Mouse (Mus musculus) central nervous system, embryonic 18 days (tissue): ENCODE data around the gene Gm11084. TPM values are rescaled to one million over a fixed set of nuclear protein-coding genes. Genes with fewer than 3 reads are reported as not detected.

ENCODE experiments used
- polyA plus RNA-seq: library from polyadenylated mRNA; depleted of rRNA; stranded (reverse); fragments of >200 nt; gene quantifications from 2 replicates; pipeline ENCODE4 v1.2.3, GENCODE M21; 2012; rRNA removed

Gene Gm11084
- not detected in 2 replicates for polyA plus RNA-seq

GRCm38 (mm10) chr2:72986616-72987015, at the start of gene Gm11084:
Gene Gm11084, minus strand, starts transcription at chr2:72986716.

GRCm38 (mm10) chr2:72980337-72981074, 6.0 kb downstream of the Gm11084 start, which contains the start of gene Sp3:
Gene Sp3, minus strand, starts transcription at chr2:72980446.

Other genes with a start within 250 kb of the Gm11084 start
- 32.6 and 34.4 TPM in 2 replicates for gene Sp3, start 6.3 kb downstream of the Gm11084 start, polyA plus RNA-seq
- 55.6 and 61.2 TPM in 2 replicates for gene Ola1, start 232.2 kb upstream of the Gm11084 start, polyA plus RNA-seq